Mouse (Mus musculus) lung, postnatal 0 days (tissue): ENCODE measurements around the gene Gm10762. TPM values are rescaled to one million over a fixed set of nuclear protein-coding genes. Genes with fewer than 3 reads are reported as not detected.

Source experiments
- ATAC-seq: fragments of 200-750 bp; cut with Nextera tagmentation; 2 replicates; pipeline ENCODE4 v1.8.0; 2017; ENCODE audit warnings: moderate library complexity
- DNase-seq: peaks from one replicate; pipeline ENCODE4 v3.0.0-alpha.2; 2016; ENCODE audit warnings: low spot score
- H3K27ac ChIP-seq: fragments of 300-500 bp; sonication (generic); 2 replicates; pipeline ENCODE4 v1.5.1; 2014; ENCODE audit warnings: antibody characterized with exemption, mild to moderate bottlenecking, low read length, mixed read lengths
- H3K27me3 ChIP-seq: fragments of 300-500 bp; sonication (generic); replicated peaks from 2 replicates; pipeline ENCODE4 v1.6.1; 2014; ENCODE audit warnings: low read length, mixed read lengths; ENCODE audit not compliant: insufficient read depth
- H3K36me3 ChIP-seq: fragments of 300-500 bp; sonication (generic); 2 replicates; pipeline ENCODE4 v1.6.1; 2014; ENCODE audit warnings: low read length, mixed read lengths; ENCODE audit not compliant: insufficient read depth
- H3K4me1 ChIP-seq: fragments of 300-500 bp; sonication (generic); 2 replicates; pipeline ENCODE4 v1.6.1; 2014; ENCODE audit warnings: antibody characterized with exemption, low read depth, low read length, mixed read lengths; ENCODE audit not compliant: insufficient read depth
- H3K4me2 ChIP-seq: fragments of 300-500 bp; sonication (generic); replicated peaks from 2 replicates; pipeline ENCODE4 v1.6.1; 2014; ENCODE audit warnings: low read depth, mild to moderate bottlenecking, low read length, moderate library complexity, mixed read lengths
- H3K4me3 ChIP-seq: fragments of 300-500 bp; sonication (generic); 2 replicates; pipeline ENCODE4 v1.5.1; 2014; ENCODE audit warnings: low read depth, low read length
- H3K9ac ChIP-seq: fragments of 300-500 bp; sonication (generic); replicated peaks from 2 replicates; pipeline ENCODE4 v1.6.1; 2014; ENCODE audit warnings: low read depth, mild to moderate bottlenecking
- H3K9me3 ChIP-seq: fragments of 300-500 bp; sonication (generic); 2 replicates; pipeline ENCODE4 v1.6.1; 2016; ENCODE audit warnings: low read length, mixed read lengths
- CTCF ChIP-seq: IDR thresholded peaks from 2 replicates; pipeline ENCODE4 v1.5.1; 2016; ENCODE audit warnings: antibody characterized with exemption, mild to moderate bottlenecking
- EP300 ChIP-seq: IDR thresholded peaks from 2 replicates; pipeline ENCODE4 v1.6.1; 2016; ENCODE audit warnings: antibody characterized with exemption, mild to moderate bottlenecking, control low read depth
- WGBS: fragments of 180-500 bp; shearing (Covaris S2); extraction: QIAGEN DNeasy Blood & Tissue Kit; methylation state at CpG from one replicate; pipeline ENCODE4 v1.1.7; 2014; 5-methylcytosine and 5-hydroxymethylcytosine counted together
- microRNA-seq: library from miRNA; unstranded; fragments of <30 nt; microRNA quantifications from one replicate; pipeline ENCODE4, GENCODE M21; 2016
- polyA plus RNA-seq: library from polyadenylated mRNA; unstranded; fragments of >200 nt; fragmentation: Nextera tagmentation; extraction: Ambion mirVana; gene quantifications from 2 replicates; pipeline ENCODE4 v1.2.1, GENCODE M21; 2015

Gm10762 gene
- polyA plus RNA-seq, 1 experiment from 2014 or later: 17.3 TPM

GRCm38 (mm10) chr2:128947962-128948588 lies 19.4 kb downstream of the Gm10762 start:
- Histone ChIP-seq H3K36me3 (no peaks in the 10 kb centered on the region), H3K9ac (no peak overlapping the region), H3K4me1 (no peaks in the 10 kb centered on the region), H3K27ac (no peak overlapping the region), H3K27me3 (no peaks in the 10 kb centered on the region), H3K4me3 (no peak overlapping the region), H3K4me2 (no peak overlapping the region), H3K9me3 (no peaks in the 10 kb centered on the region)
- peak; percentile 88 for DNase-seq
- no peak for ATAC-seq
- WGBS: 32% methylated on average over 6 of the region's 6 CpGs
- no peak for TF ChIP-seq EP300
- TF ChIP-seq CTCF: peak; percentile 91

DNA sequence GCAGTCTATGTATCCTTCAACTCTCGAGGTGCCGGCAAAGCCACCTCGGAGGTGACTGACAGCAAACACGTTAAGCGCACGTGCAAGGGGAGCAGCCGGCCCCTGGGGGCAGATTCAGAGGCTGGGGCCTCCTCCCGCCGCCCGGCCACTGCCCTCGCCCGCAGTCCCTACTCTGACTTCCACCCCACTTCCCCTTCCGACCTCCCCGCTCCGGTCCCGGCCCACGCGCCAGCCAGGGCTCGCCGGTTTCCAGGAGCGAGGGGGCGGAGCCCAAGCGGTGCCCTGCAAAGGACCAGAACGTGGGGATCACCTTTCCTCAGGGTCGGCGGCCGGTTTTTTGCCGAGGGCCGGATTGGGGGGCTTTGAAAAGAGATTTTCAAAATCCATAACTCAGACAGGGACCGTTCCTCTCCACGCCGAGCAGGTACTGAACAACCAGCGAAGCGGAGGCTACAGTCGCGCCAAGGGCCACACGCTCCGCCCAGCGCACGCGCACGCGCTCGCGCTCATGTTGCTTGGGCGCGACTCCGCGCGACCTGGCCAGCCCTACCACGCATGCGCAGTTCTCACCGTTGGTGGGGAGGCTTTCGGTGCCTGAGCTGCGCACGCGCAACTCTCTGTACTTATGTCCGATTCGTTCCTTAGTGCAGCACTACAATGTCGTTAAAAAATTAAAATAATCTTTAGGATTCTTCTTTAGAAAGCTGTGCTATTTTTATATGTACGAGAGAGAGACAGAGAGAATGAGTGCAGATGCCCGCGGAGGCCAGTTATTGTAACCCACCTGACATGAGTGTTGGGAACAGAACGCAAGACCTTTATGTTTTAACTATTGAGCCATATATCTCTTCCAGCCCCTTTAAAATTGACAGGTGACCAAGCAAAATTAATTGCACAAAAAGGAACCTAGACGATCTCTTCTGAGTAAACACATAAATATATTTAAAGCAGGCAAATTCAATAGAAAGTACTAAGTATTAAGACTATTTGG lies 23.7 kb downstream of the Gm10762 start, which contains the start of gene Zc3h8:
Gene Zc3h8, minus strand, starts transcription at position 540 of the 991 bp plus-strand sequence.
- Histone ChIP-seq H3K27me3 (no peaks in the 10 kb centered on the region), H3K9ac (peak within 1 kb of the TSS; percentile 63), H3K4me1 (no peaks in the 10 kb centered on the region), H3K36me3 (no peaks in the 10 kb centered on the region), H3K4me2 (peak within 1 kb of the TSS; percentile 71), H3K27ac (peak within 1 kb of the TSS; percentile 76), H3K9me3 (no peaks in the 10 kb centered on the region), H3K4me3 (peak within 1 kb of the TSS; percentile 71)
- DNase-seq: peak; percentile 98
- no peak for TF ChIP-seq CTCF
- no peak for TF ChIP-seq EP300
- 2% methylated on average over 64 of the region's 65 CpGs for WGBS
- ATAC-seq: peak; percentile 96

DNA sequence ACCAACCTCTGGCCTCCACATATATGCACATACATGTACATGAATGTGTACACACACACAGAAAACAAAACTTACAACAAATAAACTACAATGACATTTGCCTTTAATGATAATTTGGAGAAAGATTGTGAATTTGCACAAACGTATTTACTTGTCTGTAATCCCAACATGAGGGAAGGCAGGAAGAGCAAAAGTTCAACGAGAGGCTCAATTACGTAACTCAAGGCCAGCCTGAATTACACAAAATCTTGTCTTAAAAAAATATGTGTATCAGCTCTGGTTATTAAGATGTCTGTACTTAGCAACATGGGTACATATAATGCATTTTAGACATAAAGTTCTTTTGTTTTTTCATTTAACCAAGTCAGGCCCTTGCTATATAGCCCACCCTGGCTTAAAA lies 31.3 kb downstream of the Gm10762 start:
- ATAC-seq: no peak
- Histone ChIP-seq H3K27me3 (no peaks in the 10 kb centered on the region), H3K27ac (no peak overlapping the region), H3K9ac (no peak overlapping the region), H3K4me1 (no peaks in the 10 kb centered on the region), H3K36me3 (no peaks in the 10 kb centered on the region), H3K4me2 (no peak overlapping the region), H3K9me3 (no peaks in the 10 kb centered on the region), H3K4me3 (no peak overlapping the region)
- DNase-seq: no peak
- TF ChIP-seq EP300: no peak
- no peak for TF ChIP-seq CTCF
- WGBS: 53% methylated on average over 3 of the region's 3 CpGs

DNA sequence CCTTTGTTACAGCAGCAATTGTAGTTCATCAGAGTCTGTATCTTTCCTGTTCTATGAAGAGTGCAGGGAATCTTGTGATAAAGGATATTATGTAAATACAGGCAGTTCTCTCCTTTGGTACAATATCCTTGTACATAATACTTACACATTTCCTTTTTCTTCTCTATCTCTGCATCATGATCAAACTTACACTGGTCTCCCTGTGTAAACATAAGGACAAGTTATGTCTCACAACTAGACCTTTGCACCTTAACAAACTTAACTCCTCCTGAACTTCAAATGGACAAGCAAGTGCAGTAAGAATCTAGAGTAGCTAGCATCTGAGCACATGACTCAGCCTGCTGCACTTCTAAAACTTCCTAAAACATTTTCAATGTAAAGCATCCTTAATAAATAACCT lies 36.8 kb downstream of the Gm10762 start:
- Histone ChIP-seq H3K36me3 (no peaks in the 10 kb centered on the region), H3K4me2 (no peak overlapping the region), H3K9ac (no peak overlapping the region), H3K4me3 (no peak overlapping the region), H3K27me3 (no peaks in the 10 kb centered on the region), H3K4me1 (no peaks in the 10 kb centered on the region), H3K9me3 (no peaks in the 10 kb centered on the region), H3K27ac (no peak overlapping the region)
- DNase-seq: no peak
- ATAC-seq: no peak
- TF ChIP-seq CTCF (no peak), EP300 (no peak)

DNA sequence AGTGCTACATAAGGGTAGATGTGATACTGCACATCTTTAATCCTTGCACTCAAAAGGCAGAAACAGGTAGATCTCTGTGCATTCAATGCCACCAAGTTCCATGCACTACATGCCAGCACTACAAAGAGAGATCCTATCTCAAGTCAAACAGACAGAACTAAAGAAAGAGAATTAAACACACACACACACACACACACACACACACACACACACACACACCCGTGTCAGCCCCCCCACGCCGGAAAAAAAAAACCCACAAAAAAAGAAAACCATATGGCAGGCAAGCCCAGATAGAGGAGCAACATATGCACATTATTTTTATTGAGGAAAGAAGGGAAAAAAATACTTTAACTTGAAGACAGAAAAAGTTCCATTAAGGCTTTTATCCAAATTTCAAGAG lies 39.1 kb downstream of the Gm10762 start:
- H3K36me3 ChIP-seq: no peaks in the 10 kb centered on the region
- no peak for TF ChIP-seq EP300
- TF ChIP-seq CTCF: no peak
- no peak for ATAC-seq
- H3K4me3 ChIP-seq: no peak overlapping the region
- no peaks in the 10 kb centered on the region for H3K9me3 ChIP-seq
- H3K4me2 ChIP-seq: no peak overlapping the region
- H3K27ac ChIP-seq: no peak overlapping the region
- no peaks in the 10 kb centered on the region for H3K4me1 ChIP-seq
- no peak for DNase-seq
- H3K27me3 ChIP-seq: no peaks in the 10 kb centered on the region
- H3K9ac ChIP-seq: no peak overlapping the region
- 72% methylated on average over 3 of the region's 3 CpGs for WGBS

GRCm38 (mm10) chr2:128924799-128925198 lies 42.7 kb downstream of the Gm10762 start:
- no peak overlapping the region for H3K4me2 ChIP-seq
- no peaks in the 10 kb centered on the region for H3K4me1 ChIP-seq
- H3K9ac ChIP-seq: no peak overlapping the region
- ATAC-seq: no peak
- H3K36me3 ChIP-seq: no peaks in the 10 kb centered on the region
- no peak overlapping the region for H3K27ac ChIP-seq
- no peaks in the 10 kb centered on the region for H3K27me3 ChIP-seq
- TF ChIP-seq CTCF (no peak), EP300 (no peak)
- DNase-seq: no peak
- WGBS: 89% methylated on average over 4 of the region's 4 CpGs
- H3K4me3 ChIP-seq: no peak overlapping the region
- H3K9me3 ChIP-seq: no peaks in the 10 kb centered on the region

Small RNA genes lying within 50 kb of the gene (microRNA-seq; reads per million reads assigned to microRNA genes)
- gene Gm22859: not detected

Other genes with a start within 250 kb of the Gm10762 start
- gene Tmem87b, start 149.6 kb downstream of the Gm10762 start, polyA plus RNA-seq: 40.0 and 40.3 TPM in 2 replicates
- gene Fbln7, start 104.7 kb downstream of the Gm10762 start, polyA plus RNA-seq: 0.64 and 0.89 TPM in 2 replicates
- 5.6 and 5.8 TPM in 2 replicates for gene Zc3h8, start 23.6 kb downstream of the Gm10762 start, polyA plus RNA-seq
- gene Zc3h6, start 323 bp downstream of the Gm10762 start, polyA plus RNA-seq: 2.0 and 3.5 TPM in 2 replicates
- 0.18 and 0.23 TPM in 2 replicates for gene Vinac1, start 80.4 kb upstream of the Gm10762 start, polyA plus RNA-seq
- 10.0 and 11.6 TPM in 2 replicates for gene Ttl, start 98.2 kb upstream of the Gm10762 start, polyA plus RNA-seq
- 5.5 and 6.7 TPM in 2 replicates for gene Polr1b, start 133.3 kb upstream of the Gm10762 start, polyA plus RNA-seq
- gene Chchd5, start 162.0 kb upstream of the Gm10762 start, polyA plus RNA-seq: 21.1 and 21.4 TPM in 2 replicates
- 10.0 and 10.5 TPM in 2 replicates for gene Slc20a1, start 231.0 kb upstream of the Gm10762 start, polyA plus RNA-seq